Mouse (Mus musculus): ENCODE data around the gene Gm21915. TPM values are rescaled to one million over a fixed set of nuclear protein-coding genes. Genes with fewer than 3 reads are reported as not detected.
A peak's percentile ranks its signal among the peaks of the same experiment; 100 is the strongest.

Gene Gm21915
- polyA plus RNA-seq, 1 experiment from 2014 or later: not detected

GRCm38 (mm10) chr9:40638394-40639049 lies 31.9 kb upstream of the Gm21915 start:
- Histone ChIP-seq H3K9me3 (no peaks in the 10 kb centered on the region), H3K4me3 (peak overlapping the region; percentile 53), H3K36me3 (replicated peaks) (no peaks in the 10 kb centered on the region), H3K4me1 (peaks cover 48% of the 10 kb centered on the region), H3K27me3 (ENCODE audit: poor library complexity, severe bottlenecking) (peaks cover 27% of the 10 kb centered on the region), H3K27ac (peak overlapping the region; percentile 82)
- DNase-seq (ENCODE audit: extremely low spot score, low spot score): peak; percentile 65
- WGBS: 5% methylated on average over 14 of the region's 14 CpGs

GRCm38 (mm10) chr9:40639536-40640187 lies 30.8 kb upstream of the Gm21915 start:
- no peaks in the 10 kb centered on the region for H3K9me3 ChIP-seq
- peaks cover 35% of the 10 kb centered on the region for H3K27me3 ChIP-seq (ENCODE audit: poor library complexity, severe bottlenecking)
- H3K4me1 ChIP-seq: peaks cover 53% of the 10 kb centered on the region
- H3K27ac ChIP-seq: no peak overlapping the region
- no peaks in the 10 kb centered on the region for H3K36me3 ChIP-seq (replicated peaks)
- no peak for DNase-seq (ENCODE audit: extremely low spot score, low spot score)
- WGBS: 93% methylated on average over 10 of the region's 10 CpGs
- H3K4me3 ChIP-seq: no peak overlapping the region

GRCm38 (mm10) chr9:40641318-40641717 lies 29.1 kb upstream of the Gm21915 start:
- no peak for DNase-seq (ENCODE audit: extremely low spot score, low spot score)
- 82% methylated on average over 2 of the region's 2 CpGs for WGBS
- no peak overlapping the region for H3K4me3 ChIP-seq
- no peaks in the 10 kb centered on the region for H3K36me3 ChIP-seq (replicated peaks)
- H3K4me1 ChIP-seq: peaks cover 51% of the 10 kb centered on the region
- H3K9me3 ChIP-seq: no peaks in the 10 kb centered on the region
- H3K27me3 ChIP-seq (ENCODE audit: poor library complexity, severe bottlenecking): peaks cover 35% of the 10 kb centered on the region
- no peak overlapping the region for H3K27ac ChIP-seq

GRCm38 (mm10) chr9:40642470-40643220 lies 27.8 kb upstream of the Gm21915 start:
- Histone ChIP-seq H3K27ac (peak overlapping the region; percentile 70), H3K9me3 (no peaks in the 10 kb centered on the region), H3K4me1 (peaks cover 38% of the 10 kb centered on the region), H3K4me3 (no peak overlapping the region), H3K36me3 (replicated peaks) (no peaks in the 10 kb centered on the region), H3K27me3 (ENCODE audit: poor library complexity, severe bottlenecking) (peaks cover 35% of the 10 kb centered on the region)
- DNase-seq (ENCODE audit: extremely low spot score, low spot score): no peak
- 13% methylated on average over 16 of the region's 16 CpGs for WGBS

DNA sequence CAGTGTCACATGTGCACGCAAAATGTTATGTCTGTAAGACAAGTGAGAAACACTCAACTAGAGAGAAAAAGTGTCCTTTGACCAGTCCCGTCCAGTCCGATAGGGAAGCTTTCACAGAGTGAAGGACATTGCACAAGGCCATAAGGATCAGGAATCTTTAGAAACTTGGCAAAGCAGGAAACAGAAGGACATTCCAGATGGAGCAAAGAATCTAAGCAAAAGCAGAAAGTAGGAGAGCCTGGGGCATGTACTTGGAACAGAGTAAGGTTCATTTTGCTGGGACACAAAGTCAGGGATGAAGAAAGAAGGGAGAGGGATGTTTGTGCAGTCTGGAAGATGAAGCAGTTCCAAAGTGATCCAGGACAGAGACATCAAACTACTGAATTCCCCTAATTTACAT lies 21.0 kb upstream of the Gm21915 start:
- Histone ChIP-seq H3K27me3 (ENCODE audit: poor library complexity, severe bottlenecking) (no peaks in the 10 kb centered on the region), H3K36me3 (replicated peaks) (no peaks in the 10 kb centered on the region), H3K4me3 (no peak overlapping the region), H3K4me1 (peaks cover 10% of the 10 kb centered on the region), H3K27ac (no peak overlapping the region), H3K9me3 (no peaks in the 10 kb centered on the region)
- no peak for DNase-seq (ENCODE audit: extremely low spot score, low spot score)
- 87% methylated on average over 3 of the region's 3 CpGs for WGBS

GRCm38 (mm10) chr9:40649983-40650382 lies 20.4 kb upstream of the Gm21915 start:
- Histone ChIP-seq H3K27ac (no peak overlapping the region), H3K36me3 (replicated peaks) (no peaks in the 10 kb centered on the region), H3K27me3 (ENCODE audit: poor library complexity, severe bottlenecking) (no peaks in the 10 kb centered on the region), H3K9me3 (no peaks in the 10 kb centered on the region), H3K4me3 (no peak overlapping the region), H3K4me1 (peaks cover 10% of the 10 kb centered on the region)
- no peak for DNase-seq (ENCODE audit: extremely low spot score, low spot score)
- 76% methylated on average over 6 of the region's 6 CpGs for WGBS

DNA sequence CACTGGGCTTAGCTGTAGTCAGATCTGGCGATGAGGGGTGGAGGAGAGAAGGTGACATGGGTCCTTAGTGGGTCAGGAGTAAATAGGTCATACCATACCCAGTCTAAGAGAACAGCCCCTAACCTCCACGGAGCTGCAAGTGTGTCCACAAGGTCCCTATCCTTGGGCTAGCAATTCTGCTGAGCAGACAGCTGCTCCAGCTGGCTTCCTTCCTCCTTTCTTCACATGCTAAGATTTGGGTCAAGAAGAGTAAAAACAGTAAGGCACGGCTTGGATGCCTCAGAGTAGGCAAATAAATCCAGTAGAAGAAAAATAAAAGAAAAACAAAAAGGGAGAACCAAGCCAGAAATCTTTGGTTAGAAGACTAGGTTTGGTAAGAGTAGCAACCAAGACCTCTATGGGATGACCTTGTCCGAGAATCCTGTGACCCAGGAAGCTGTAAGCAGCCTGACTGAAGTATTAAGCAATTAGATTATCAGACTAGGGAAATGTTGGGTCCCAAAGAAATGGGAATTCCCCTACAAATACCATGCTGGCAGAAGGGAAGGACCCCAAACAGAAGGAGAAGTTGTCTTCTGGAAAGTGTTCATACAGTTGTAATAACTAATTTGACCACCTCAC lies 19.1 kb upstream of the Gm21915 start:
- 90% methylated on average over 4 of the region's 4 CpGs for WGBS
- H3K4me3 ChIP-seq: no peak overlapping the region
- peaks cover 10% of the 10 kb centered on the region for H3K4me1 ChIP-seq
- H3K36me3 ChIP-seq (replicated peaks): no peaks in the 10 kb centered on the region
- H3K9me3 ChIP-seq: no peaks in the 10 kb centered on the region
- no peak for DNase-seq (ENCODE audit: extremely low spot score, low spot score)
- H3K27me3 ChIP-seq (ENCODE audit: poor library complexity, severe bottlenecking): no peaks in the 10 kb centered on the region
- no peak overlapping the region for H3K27ac ChIP-seq

DNA sequence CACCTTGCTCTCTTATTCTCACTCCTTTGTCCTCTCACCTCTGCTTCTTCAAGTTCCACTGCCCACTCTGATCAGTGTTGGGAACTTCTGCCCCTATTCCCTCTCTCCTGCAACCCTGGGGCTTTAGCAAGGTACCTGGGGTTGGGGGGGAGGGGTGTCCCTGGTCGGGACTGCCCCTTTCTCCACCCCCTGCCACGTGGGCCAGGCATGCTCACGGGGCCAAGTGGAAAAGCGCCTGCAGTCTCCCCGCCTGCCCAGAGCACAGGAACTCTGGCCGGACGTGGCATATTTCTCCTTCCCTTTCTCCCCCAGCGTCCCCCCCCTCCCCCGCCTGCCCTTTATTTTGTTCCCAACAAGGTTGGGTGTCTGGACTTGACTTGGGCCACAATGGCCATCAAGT lies 17.7 kb upstream of the Gm21915 start:
- 51% methylated on average over 9 of the region's 9 CpGs for WGBS
- Histone ChIP-seq H3K4me1 (peaks cover 10% of the 10 kb centered on the region), H3K27ac (no peak overlapping the region), H3K36me3 (replicated peaks) (no peaks in the 10 kb centered on the region), H3K4me3 (no peak overlapping the region), H3K9me3 (no peaks in the 10 kb centered on the region), H3K27me3 (ENCODE audit: poor library complexity, severe bottlenecking) (no peaks in the 10 kb centered on the region)
- DNase-seq (ENCODE audit: extremely low spot score, low spot score): no peak

DNA sequence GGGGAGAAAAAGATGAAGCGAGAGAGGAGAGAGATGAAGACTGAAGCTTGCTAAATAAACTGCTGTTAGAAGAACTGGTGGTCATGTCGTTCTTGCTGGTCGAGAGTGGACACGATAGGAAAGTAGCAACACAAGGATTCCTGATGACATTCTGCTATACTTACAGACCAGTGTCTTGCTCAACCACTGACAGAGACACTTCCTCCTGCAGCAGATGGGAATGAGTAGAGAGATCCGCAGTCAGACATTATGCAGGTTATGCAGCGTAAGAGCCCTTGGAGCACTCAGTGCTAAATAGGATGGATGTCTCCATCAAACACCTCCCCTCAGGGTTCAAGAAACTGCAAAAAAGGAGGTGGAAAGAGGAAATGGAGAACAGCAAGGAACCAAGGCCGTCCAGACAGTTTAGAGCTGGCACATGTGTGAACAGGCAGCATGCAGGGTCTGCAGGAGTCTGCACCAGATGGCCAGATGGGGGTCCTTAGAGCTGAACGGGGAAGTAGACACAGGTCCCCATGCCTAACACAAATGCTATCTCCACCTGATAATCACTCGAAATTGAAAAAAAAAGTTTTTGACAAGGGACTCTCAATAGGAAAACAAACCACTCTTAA lies 4.1 kb upstream of the Gm21915 start:
- Histone ChIP-seq H3K4me1 (peaks cover 2% of the 10 kb centered on the region), H3K27me3 (ENCODE audit: poor library complexity, severe bottlenecking) (no peaks in the 10 kb centered on the region), H3K9me3 (0 out of 2 replicates have a peak, but pooled peaks cover 4% of the 10 kb centered on the region), H3K36me3 (replicated peaks) (no peaks in the 10 kb centered on the region), H3K27ac (no peak overlapping the region), H3K4me3 (no peak overlapping the region)
- WGBS: 86% methylated on average over 9 of the region's 9 CpGs
- DNase-seq (ENCODE audit: extremely low spot score, low spot score): no peak

GRCm38 (mm10) chr9:40671323-40671930 lies 1.0 kb downstream of the Gm21915 start:
- Histone ChIP-seq H3K27ac (peak overlapping the region; percentile 36; the same call in 1 of the 2 replicates), H3K9me3 (no peaks in the 10 kb centered on the region), H3K36me3 (replicated peaks) (no peaks in the 10 kb centered on the region), H3K4me3 (no peak overlapping the region), H3K27me3 (ENCODE audit: poor library complexity, severe bottlenecking) (no peaks in the 10 kb centered on the region), H3K4me1 (peaks cover 13% of the 10 kb centered on the region)
- 59% methylated on average over 4 of the region's 4 CpGs for WGBS
- no peak for DNase-seq (ENCODE audit: extremely low spot score, low spot score)

GRCm38 (mm10) chr9:40675203-40675958 lies 5.0 kb downstream of the Gm21915 start:
- H3K27me3 ChIP-seq (ENCODE audit: poor library complexity, severe bottlenecking): no peaks in the 10 kb centered on the region
- H3K9me3 ChIP-seq: no peaks in the 10 kb centered on the region
- 84% methylated on average over 12 of the region's 12 CpGs for WGBS
- H3K27ac ChIP-seq: no peak overlapping the region
- peaks cover 13% of the 10 kb centered on the region for H3K4me1 ChIP-seq
- DNase-seq (ENCODE audit: extremely low spot score, low spot score): no peak
- H3K4me3 ChIP-seq: no peak overlapping the region
- H3K36me3 ChIP-seq (replicated peaks): no peaks in the 10 kb centered on the region

All from forebrain, embryonic 10.5 days (tissue).